Mouse (Mus musculus): ENCODE data around the gene Lrcol1.

Gene Lrcol1

DNA sequence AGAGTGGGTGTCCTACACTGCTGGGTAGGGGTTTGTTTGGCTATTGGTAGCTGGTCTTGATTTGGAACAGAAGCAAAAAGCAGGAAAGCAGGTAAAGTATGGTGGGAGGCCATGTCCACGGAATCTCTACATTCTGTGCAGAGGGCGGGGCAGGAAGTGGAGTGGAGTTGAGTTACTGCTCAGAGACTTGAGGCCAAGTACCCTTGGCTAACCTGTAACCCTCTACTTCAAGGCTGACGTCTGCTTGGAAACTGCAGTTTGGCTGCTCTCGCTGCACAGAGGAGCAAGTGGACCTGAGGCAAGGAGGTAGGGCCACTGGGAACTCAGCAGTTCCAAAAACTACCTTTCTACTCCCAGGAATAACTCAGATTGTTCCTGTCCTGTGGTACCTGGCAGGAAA is at the start of gene Lrcol1:
Gene Lrcol1 (plus strand): TSS at position 207 of the 400 bp plus-strand sequence.
- DNase-seq: no peak

DNA sequence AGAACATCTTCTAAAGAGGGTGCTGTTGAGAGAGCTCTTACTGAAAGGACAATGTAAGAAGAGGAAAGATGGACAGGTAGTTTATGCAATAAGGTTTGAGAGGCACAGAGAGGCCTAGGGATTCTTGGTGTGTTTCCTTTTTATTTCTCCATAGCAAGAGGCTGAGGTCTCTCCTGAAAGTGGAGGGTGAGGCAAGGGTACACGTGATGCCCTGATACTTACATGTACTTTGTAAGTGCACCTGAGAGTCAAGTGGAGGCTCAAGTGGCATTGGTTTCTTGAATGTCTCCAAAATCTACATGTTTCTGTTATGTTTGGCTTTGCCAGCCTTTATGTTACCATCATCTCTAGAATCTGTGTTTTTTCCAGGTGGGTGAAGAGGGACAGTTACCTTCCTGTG is 47.9 kb upstream of the Lrcol1 start:
- DNase-seq: no peak

DNA sequence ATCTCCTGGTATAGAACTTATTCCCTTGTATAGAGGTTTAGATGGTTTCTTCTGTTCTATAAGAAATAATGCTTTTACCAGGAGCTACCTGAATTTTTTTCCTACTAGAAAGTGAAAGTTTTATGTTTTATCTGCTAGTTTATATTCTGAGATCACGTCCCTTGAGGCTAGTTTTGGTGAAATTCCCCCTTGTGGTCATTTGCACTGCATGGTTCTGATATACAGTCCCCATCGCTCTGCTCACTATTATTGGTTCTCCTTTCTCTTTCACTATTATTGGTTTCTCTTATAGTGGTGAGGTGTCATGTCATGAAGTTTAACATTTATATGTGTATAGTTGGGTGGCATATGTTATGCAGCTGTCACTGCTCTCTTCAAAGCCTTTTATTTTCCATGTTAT is 43.9 kb upstream of the Lrcol1 start:
- DNase-seq: no peak

DNA sequence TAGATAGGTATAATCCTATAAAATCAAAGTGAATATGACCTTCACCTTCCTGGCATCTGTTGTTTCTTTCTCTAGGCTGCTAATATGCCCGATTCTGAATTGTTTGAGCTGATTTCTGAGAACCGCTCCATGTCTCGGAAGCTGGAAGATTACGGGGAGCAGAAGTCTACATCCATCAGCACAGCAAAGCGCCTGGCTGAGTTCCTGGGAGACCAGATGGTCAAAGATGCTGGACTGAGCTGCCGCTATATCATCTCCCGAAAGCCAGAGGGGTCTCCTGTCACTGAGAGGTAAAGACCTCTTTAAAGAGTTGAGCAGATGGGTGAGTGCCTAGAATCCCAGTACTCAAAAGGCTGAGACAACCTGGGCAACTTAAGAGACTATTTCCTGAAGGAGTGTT is 35.7 kb upstream of the Lrcol1 start:
- DNase-seq: peak; percentile 22 to 25

DNA sequence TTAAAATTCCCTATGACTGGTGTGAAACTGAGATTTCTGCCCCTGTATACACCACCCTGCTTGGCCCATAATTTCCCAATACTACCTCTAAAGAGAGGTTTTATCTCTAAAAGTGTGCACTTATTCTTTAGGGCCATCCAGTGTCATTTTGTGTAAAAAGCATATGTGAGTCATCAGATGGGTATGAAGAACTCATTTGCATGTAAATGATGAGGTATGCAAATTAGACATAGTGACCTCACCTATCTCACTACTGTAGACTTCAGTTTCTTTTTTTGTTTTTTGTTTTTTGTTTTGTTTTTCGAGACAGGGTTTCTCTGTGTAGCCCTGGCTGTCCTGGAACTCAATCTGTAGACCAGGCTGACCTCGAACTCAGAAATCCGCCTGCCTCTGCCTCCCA is 31.4 kb upstream of the Lrcol1 start:
- no peak for DNase-seq

DNA sequence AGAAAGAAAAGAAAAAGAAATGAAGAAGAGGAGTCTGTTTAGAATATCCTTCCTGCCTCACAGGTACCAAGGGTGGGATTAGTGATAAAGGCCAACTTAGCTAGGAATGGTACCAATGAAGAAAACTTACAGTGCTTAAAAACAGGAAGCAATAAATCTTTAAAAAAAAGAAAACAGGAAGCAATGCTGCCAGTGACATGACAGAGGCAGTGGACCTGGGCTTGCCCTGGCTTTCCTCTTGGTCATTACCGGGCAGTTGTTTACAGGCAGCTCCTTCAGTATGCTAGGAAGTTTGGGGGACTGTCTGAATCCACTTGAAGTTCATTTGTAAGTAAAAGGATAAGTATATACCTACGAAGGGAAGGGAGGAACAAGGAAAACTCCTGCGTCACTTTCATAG is 14.0 kb upstream of the Lrcol1 start:
- DNase-seq: no peak

DNA sequence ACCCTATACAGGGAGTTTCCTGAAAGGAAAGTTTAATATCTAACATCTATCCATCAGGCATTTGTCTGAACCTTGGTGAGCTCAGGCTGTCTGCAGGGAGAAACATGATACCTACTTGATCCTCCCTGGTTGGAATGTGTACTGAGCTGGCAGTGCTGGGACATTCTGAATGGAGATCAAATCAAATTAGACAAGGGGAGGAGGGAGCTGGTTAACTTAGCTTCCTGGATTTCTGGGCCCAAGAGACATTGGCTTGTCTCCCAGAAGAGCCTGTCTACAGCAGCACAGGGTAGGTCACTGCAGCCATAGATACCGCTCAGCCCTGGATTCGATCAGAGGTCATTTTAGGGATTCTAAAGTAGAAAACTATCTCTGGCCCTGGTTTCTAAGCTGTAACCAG is 5.7 kb upstream of the Lrcol1 start:
- DNase-seq: no peak

DNA sequence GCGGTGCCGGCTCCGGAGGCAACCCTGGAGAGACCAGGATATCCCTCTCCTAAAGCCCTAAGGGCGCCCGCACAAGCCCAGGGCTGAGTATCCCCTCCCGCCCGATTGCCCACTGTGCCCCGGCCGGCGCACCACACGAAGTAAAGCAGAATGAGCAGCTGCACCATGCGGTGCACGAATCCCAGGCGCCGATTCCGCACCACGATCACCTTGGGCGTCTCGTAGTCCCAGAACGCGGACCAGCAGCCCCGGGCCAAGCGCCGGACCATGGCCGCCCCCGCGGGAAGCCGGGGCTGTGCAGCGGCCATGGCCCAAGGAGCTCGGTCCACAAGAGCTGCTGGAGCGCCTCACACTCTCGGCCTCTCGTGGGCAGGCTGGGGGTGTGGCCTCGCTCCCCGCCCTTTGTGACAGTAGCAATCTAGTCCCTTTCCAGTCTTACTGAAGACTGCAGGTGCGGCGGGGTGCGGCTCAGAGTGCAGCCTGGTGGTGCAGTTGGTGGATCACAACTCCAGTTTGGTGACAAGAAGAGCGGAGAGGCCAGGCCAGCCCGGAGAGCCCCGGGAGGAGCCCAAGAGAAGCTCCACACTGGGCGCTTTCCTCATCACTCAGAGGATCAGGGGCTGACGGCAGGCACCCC is 1.8 kb upstream of the Lrcol1 start, which contains the start of gene P2rx2:
Gene P2rx2 (minus strand): TSS at position 565 of the 637 bp plus-strand sequence.
- DNase-seq: peak; percentile 38 to 46

DNA sequence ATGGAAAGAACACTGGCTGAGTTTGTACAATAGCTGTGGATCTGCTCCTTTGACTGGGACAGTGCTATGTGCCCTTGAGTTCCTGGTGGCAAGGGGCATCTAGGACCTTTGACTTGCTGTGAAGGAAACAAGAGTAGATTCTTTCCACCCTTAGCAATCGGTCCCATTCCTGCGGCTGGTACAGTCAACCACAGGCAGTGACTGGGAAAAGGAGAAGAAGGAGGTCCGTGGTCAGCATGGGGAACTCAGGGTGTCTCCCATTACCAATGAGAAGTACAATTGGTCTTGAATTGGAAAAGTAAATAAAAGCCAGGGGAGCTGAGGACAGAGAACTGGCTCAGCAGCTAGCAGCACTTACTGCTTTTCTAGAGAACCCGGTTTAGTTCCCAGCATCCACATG is 1.0 kb downstream of the Lrcol1 start:
- DNase-seq: no peak

DNA sequence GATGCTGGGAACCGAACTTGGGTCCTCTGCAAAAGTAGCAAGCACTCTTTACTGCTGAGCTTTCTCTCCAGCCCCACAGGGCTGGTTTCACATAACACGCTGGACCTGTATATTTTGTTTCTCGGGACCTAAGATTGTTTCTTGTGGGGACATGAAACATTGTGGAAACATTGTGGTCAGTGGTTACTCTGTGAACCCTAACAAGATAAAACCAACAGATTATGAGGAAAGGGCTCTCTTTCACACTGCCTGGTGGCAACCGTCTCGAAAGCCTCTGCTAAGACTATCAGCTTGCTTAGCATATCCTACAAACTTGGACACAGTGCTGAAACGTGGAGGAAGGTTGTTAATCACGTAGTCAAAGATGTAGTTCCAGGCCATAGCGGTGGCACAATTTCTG is 2.5 kb downstream of the Lrcol1 start:
- no peak for DNase-seq

DNA sequence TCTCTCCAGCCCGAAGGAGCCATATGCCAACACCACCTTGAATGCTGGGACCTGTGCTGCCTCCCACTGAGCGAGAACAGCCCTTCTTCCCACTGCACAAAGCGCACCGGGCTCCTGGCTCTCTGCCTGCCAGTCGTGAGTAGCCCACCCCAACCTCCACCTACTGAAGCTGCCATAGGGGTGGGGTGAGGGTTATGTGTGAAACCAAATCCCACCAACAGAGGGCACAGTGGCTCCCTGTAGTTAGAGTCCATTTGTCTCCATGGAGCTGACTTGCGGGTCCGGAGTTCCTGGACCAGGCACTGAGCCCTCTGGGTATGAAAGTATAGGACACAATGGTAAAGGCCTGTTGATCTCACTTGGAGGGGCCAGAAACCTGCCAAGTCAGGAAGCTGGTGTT is 10.2 kb downstream of the Lrcol1 start:
- peak; percentile 42 to 44 for DNase-seq

DNA sequence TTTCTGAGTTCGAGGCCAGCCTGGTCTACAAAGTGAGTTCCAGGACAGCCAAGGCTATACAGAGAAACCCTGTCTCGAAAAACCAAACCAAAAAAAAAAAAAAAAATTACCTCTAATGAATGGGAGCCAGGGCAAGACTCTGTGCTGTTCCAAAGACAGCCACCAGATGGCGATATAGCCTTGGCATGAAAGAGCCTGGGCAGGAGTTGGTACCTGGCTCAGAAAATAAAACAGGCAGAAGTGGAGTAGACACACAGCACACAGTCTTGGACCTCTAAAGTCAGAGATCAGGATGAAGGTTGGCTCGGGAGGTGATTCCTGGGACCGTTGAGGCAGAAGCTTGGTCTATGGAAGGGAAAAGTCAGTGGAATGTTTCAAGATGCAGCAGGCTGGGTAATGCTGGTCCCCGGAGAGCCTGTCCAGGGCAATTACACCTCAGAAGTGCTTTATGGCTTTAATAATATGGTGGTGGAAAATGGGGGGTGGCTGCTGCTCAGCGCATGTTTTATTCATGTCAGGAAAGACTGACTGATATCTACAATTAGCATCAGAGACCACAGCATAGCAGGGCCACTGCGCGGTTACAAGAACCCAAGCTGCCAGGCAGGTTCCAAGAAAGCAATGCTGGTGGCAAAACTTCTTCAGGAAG is 13.1 kb downstream of the Lrcol1 start:
- peak; percentile 85 to 94 for DNase-seq

DNA sequence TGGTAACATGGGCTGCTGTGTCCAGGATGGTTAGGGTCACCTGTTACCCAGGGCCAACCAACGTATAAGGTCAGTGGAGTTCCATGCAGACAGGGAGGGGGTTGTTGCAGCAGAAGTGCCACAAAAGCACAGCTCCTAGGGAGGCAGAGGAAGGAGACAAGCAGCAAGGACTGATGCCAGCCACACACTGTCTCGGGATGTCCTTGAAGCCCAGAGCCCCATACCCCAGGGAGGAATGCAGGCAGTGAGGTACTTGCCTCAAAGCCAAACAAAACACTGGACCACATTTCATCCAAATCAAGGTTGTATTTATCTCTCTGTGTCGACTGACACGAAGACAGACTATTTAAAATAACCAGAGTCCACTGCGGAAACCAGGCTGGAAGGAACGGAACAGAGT is 16.9 kb downstream of the Lrcol1 start:
- DNase-seq: no peak

DNA sequence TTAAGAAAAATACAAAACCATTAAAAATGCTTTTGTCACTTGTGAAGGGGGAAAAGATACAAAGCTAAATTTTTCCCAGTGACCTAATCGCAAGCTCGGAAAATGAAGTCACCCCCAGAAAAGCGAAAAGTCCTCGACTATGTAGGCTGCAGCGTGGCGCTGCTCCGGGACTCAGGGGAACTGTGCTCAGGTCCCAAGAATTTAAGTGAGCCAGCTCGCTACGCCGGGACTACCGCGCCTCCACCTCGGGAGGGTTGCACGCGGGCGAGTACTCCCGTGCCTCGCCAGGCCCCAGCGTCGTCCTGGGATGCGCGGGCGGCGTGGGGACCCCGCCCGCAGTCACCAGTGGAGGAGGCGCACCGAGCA is 18.3 kb downstream of the Lrcol1 start:
- DNase-seq: no peak

DNA sequence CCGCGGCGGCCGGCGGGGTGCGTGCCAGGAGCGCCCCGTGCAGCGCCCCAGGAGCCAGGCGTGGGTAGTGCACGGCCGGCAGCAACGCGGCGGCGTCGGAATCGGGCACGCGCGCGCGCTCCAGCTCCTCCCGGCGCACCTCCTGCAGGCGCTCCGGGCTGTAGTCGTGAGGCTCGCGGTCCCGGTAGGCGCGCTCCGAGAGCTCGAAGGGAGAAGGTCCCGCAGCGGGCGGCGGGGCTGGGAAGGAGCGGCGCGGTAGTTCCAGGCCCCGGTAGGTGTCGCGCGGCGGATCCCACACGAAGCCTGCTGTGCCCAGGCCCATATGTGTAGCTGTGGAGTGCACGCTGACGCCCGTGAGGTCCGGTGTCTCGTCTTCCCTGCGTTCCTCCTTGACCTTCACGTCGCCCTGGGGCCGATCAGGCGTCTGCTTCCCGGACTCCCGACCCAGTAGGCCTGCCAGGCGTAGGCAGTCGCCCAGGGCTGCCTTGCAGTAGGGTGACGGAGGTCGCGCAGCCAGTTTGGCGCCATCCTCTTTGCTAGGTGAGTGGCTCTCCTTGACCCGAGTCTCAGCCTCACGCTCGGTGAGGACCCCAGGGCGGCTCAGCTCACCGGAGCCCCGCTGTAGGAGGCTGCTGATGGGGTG is 18.8 kb downstream of the Lrcol1 start:
- DNase-seq: peak; percentile 51 to 58

DNA sequence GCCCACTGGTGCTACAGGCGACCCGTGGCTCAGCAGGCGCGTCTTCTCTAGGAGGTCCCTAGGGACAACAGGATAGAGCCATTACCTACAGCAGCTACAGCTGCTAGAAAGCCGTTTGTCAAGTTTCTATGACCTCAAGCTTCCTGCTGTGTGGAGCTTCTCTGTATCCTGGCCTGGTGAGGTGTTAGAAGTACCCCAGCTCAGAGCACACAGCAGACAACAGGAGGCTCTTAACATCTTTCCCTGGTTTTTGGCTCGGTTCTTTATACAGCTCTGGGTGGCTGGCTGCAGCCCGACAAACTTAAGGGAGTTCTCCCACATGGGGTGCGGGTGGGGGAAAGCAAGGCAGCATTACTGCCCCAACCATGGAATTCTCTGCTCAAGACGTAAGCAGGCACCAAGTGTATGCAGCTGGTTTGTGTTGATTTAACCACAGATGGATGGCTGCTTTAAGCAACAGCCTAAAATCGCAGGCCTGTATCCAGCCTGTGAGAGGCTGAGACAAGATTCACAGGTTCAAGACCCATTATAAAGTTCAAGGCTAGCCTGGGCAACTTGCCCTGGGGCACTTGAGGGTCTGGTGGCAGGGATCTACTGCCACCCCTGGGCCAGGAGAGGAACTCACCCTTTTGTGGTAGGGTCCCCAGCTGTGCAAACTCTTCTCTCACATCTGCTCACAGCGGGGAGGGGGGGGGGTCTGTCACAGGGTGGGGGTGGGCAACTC is 19.5 kb downstream of the Lrcol1 start:
- no peak for DNase-seq

DNA sequence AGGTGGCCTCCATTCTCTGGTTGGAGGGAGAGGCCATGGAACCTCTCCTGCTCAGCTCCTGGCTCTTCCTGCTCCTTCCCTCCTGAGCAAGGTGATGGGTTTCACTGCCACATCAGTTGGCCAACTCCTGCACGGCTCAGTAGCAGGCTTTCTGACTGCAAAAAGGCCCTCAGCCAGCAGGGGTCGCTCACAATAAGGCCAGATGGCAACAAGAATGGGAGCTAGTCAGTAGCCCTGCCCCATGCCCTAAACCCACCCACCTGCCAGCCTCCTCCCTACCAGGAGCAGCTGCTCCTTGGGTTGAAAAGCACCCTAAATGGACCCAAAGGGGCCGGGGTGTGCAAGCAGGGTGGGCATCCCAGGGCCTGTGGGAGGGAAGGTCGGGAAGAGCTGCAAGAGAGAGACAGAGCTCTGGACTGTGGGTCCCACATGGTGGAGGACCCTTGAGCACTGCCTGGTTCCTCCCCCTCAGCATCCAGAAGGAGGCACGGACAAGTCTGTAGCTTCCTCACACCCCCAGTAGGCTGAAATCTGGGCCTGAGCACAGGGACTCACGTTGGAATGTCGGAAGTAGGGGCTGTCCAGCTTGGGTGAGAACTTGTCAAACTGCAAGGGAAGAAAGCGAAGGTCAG is 32.4 kb downstream of the Lrcol1 start:
- DNase-seq: peak; percentile 92 to 93

DNA sequence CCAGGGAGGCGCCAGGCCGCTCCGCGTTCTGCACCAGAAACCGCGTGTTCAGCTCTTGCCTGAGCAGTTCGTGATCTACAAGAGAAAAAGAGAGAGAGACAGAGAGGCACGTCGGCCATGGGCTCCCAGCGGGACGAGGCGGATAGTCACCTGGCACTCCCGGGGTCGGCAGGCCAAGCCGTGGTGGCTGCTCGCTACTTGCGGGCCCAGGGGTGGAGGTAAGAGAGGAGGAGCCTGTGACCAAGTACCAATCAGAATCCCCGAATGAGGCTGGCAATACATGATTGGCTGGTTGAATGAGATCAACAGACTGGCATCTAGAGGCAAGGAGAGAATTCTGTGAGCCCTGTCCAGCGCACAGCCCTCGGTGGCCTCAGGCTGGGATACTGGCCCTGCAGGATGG is 33.7 kb downstream of the Lrcol1 start:
- DNase-seq: no peak

DNA sequence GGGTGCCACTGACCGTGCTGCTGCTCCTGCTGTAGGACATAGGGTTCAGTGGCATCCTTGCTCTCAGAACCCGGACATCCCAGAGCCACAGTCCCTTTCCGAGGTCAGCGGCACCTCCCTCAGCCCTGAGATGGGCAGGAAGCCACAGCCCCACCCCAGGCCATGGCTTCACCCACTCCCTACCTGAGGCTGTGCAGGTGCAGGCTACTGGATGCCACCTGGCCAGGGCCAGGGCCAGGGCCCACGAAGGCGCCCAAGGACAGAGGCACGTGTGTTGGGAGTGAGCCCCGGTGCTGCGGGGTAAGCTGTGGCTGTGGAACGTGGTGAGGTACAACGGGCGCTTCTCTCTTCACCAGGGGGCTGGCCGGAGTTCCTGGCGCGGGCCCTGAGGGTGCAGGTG is 34.6 kb downstream of the Lrcol1 start:
- DNase-seq: no peak

DNA sequence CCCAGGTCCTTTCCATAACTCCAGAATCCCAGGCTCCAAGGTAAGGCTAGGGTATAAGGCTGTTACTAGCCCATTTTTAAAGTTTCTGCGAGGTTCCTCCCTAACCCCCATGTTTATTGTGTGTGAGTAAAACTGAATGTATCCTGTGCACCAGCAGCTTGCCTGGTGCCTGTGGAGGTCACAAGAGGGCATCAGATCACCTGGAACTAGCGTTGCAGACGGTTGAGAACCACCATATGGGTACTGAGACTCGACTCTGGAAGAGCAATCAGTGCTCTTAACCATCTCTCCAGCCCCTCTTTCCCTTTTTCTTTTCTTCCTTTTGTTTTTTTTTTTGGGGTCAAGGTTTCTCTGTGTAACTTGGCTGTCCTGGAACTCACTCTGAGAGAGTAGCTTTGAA is 35.3 kb downstream of the Lrcol1 start:
- no peak for DNase-seq

DNA sequence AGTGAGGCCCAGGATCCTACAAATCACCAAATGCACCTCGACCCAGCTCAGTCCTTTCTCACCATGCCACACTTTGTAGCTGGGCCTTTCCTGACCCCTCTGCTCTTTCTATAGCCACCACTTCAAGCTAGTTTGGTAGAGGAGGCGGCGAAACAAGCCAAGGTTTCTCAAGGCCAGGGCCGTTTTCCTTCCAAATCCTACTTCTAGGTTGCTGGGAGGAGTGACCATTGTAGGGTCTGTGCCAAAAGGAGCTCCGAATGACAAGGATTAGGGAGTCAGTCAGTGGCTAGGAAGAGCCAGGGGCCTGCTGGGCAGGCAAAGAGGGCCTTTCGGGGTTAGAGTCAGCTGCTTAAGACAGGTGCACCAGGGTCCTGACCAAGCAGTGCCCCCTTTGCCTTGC is 40.0 kb downstream of the Lrcol1 start:
- no peak for DNase-seq

DNA sequence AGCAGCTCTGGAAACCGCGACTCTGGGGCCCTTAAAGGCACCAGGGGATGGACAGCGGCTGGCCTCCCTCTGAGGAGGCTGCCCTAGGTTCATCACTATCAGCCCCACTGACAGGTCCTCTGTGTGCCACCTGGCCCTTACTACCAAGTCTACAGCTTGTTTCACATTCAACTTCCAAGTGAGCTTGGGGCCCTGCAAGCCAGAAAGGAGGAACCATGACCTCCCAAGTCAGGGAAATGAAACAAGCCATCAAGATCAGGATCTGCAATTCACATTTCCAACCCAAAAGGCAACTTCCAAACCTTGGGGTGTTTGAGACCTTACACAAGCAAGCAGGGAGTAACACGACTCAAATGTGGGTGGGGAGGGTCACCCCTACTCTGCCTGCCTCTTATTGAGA is 40.7 kb downstream of the Lrcol1 start:
- DNase-seq: no peak

Measured in cerebellum, postnatal 36 days (tissue).